Mouse (Mus musculus) mouse embryonic stem cell (cell line): ENCODE results near the gene Rps17.

ENCODE experiments used
- in situ Hi-C, 2 experiments: fragments of 300-500 bp; cut with MboI; formaldehyde crosslinking; loops; 1 replicate in 1 of 2; 3 replicates in 1 of 2; pipeline ENCODE4 v1.14.3; 2019 to 2020; ENCODE audit warnings: low sequenced_read_pairs in 2 of 2, low pct_unique_long_range_greater_than_20kb in 1 of 2, mixed read lengths in 1 of 2; ENCODE audit not compliant: unreplicated experiment in 1 of 2

The Rps17 gene

GRCm38 (mm10) chr7:81337785-81338521 is 7.1 kb downstream of the Rps17 start:
- in situ Hi-C loops: no loop called here

DNA sequence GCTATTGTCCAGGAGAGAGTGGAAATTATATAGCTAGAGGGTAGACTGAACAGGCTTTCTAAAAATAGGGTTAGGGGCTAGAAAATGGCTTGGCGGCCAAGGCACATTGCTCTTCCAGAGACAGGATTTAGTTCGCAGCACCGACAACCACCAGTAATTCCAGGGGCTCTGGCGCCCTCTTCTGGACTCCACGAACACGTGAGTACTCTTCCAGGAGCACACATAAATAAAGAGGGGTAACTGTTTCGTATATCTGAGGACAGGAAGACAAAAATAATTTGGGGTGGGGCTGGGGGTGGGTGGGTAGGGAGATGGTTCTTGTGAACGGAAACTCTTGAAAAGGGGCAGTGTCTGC is 8.6 kb downstream of the Rps17 start:
- in situ Hi-C loops: no loop called here

DNA sequence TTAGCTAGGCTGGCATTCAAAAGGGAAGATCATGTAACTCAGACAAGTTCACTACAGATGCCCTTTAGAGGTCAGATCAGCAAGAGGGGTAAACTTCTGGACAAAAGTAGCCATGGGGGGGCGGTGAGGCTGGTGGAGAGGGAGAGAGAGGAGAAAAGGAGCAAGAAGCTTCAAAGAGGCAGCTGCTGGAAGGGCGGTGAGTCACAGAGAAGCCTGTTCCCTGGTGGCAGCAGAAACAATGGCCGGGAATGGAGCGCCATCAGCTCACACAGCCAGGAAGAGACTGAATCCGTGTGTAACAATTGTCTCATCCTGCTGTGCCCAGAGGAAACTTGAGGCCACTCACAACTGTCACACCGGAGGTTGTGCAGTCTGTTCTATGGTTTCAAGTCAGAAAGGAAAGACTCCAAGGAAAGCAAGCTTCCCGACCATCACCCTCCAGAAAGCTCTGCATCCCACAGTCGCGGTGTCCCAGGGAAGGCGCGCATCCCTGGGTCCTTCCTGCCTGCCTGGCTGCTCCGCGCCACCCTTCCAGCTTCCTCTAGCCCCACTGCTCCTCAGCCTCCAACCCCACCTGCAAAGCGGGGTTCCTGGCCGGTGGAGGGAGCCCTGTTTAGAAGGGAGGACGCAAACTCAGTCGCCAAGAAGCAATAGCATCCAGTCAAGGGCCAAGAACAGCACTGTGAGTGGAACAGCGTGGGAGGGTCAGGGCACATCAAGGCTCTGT is 9.2 kb downstream of the Rps17 start:
- in situ Hi-C loops: no loop called here

DNA sequence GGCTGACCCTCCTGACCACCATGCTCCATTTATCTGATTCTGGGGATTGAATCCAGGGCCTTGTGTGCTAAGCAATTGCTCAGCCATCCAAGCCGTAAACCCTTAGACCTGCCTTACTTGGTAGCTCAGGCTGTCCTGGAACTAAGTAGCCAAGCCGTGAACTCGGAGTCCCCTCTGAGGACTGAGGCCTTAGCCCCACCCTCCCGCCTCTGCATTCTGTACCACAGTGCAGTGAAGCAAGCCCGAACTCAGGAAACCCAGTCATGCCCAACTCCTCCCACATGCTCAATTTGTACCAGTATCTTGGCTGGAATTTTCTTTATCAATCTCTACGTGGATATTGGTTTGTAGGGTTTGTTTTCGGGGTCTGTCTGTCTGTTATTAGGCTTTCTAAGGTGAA is 13.2 kb downstream of the Rps17 start:
- in situ Hi-C loops: no loop called here

- in situ Hi-C loops: no loop called here
Observed at GRCm38 (mm10) chr7:81330767-81331166, 14.3 kb downstream of the Rps17 start.

GRCm38 (mm10) chr7:81327661-81328060 is 17.4 kb downstream of the Rps17 start:
- in situ Hi-C loops: no loop called here

GRCm38 (mm10) chr7:81326859-81327258 is 18.2 kb downstream of the Rps17 start:
- in situ Hi-C loops: no loop called here

- in situ Hi-C loops: no loop called here
Observed at GRCm38 (mm10) chr7:81326043-81326442, 19.0 kb downstream of the Rps17 start.

DNA sequence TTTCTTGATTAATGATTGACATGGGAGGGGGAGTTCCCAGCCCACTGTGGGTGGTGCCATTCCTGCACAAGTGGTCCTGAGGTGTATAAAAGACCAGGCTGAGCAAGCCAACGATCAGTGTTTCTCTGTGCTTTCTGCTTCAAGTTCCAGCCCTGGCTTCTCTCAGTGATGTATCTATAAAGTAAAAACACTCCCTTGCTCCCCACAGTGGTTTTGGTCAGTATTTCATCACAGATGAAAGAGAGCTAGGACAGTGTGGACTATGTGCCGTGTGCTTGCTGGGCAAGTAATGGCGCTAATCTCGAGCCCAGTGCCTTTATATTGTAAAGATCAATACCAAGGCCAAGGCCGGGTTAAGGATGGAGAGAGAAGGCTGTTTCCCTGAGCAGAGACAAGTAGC is 23.3 kb downstream of the Rps17 start:
- in situ Hi-C loops: loop anchor here (5.0 to 25.0 kb wide), 3 partner anchors 139 to 434 kb away; no protein-coding TSS in a partner anchor

- in situ Hi-C loops: loop anchor here (5.0 to 25.0 kb wide), 3 partner anchors 137 to 432 kb away; no protein-coding TSS in a partner anchor
Observed at GRCm38 (mm10) chr7:81319749-81320148, 25.3 kb downstream of the Rps17 start.

- in situ Hi-C loops: loop anchor here in 1 of 2 experiments (25.0 kb wide), 1 partner anchor 428 kb away; no protein-coding TSS in a partner anchor
Observed at GRCm38 (mm10) chr7:81315583-81315982, 29.5 kb downstream of the Rps17 start.

DNA sequence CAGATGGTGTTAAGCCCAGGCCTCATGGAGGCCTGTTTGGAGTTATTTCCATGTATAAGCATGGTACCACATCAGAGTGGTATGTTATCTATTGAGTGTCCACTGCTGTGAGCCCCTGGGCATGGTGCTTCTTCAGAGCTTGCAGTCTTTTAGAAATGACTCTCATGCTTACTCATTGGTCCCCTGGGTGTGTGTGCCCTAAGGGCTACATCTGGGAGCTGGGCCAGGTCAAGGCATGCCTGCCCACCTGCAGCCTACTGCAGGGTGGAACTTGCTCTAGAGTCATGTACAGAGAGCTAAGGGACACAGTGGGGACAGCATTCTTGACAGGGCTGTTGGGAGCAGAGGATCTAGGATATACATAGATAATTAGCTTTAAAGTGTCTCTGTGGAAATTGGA is 33.5 kb downstream of the Rps17 start:
- in situ Hi-C loops: loop anchor here in 1 of 2 experiments (25.0 kb wide), 1 partner anchor 424 kb away; no protein-coding TSS in a partner anchor

GRCm38 (mm10) chr7:81311130-81311529 is 33.9 kb downstream of the Rps17 start:
- in situ Hi-C loops: loop anchor here in 1 of 2 experiments (25.0 kb wide), 1 partner anchor 424 kb away; no protein-coding TSS in a partner anchor

- in situ Hi-C loops: loop anchor here in 1 of 2 experiments (25.0 kb wide), 1 partner anchor 422 kb away; no protein-coding TSS in a partner anchor
Observed at GRCm38 (mm10) chr7:81309247-81309646, 35.8 kb downstream of the Rps17 start.

DNA sequence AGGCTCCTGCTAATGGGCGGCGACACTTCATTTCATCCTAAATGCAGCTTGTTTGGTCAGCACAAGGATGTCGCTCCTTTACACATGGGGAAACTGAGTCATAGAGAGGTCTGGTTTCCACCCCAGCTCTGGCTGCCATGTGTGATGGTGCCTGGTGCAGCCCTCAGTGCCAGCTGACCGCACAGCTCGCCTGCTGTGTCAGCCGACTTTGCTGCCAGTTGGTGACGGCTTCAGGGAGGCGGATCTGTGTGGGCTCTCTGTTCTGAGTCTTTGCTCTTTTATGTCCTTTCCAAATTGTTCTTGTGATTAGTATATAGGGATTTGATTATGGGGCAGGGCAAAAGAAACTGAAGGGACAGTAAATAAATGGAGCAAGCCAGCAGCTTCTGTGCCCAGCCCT is 37.3 kb downstream of the Rps17 start:
- in situ Hi-C loops: loop anchor here in 1 of 2 experiments (25.0 kb wide), 1 partner anchor 420 kb away; no protein-coding TSS in a partner anchor

DNA sequence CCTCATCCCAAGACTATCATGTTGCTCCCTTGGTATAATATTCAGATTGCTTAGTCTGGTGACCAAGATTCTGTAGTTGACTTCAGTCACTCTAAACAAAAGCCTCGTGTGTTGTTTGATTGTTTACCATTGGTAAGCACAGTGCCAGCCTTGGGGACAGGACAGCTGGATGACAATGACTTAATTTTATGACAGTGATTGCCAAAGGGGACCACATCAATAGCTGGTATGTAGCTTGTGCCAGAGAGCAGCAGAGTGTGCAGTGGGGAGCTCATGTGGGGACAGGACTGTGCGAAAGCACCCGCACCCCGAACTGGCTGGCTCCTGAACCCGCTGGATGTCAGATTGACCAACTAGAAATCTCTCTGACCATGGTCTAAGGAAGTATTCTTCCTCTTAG is 40.4 kb downstream of the Rps17 start:
- in situ Hi-C loops: loop anchor here in 1 of 2 experiments (25.0 kb wide), 1 partner anchor 417 kb away; no protein-coding TSS in a partner anchor

DNA sequence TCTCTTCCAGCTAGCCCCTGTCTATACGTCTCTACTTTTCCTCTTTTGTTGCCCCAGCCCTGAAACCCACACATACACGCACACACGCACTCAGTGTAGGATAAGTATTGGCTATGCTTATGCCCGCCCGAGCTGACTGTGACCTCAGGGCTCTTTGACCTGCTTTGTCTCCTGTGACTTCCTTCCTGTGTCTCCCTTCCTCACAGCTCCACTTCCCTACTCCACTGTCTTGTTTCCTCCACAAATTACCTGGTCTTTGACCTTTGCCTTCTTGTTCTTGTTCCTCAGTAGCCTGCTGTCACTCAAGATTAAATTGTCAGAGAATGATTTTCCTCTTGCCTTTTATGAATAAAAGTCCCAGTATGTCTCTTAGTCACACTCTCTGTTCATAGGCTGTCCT is 41.0 kb downstream of the Rps17 start:
- in situ Hi-C loops: loop anchor here in 1 of 2 experiments (25.0 kb wide), 1 partner anchor 417 kb away; no protein-coding TSS in a partner anchor

DNA sequence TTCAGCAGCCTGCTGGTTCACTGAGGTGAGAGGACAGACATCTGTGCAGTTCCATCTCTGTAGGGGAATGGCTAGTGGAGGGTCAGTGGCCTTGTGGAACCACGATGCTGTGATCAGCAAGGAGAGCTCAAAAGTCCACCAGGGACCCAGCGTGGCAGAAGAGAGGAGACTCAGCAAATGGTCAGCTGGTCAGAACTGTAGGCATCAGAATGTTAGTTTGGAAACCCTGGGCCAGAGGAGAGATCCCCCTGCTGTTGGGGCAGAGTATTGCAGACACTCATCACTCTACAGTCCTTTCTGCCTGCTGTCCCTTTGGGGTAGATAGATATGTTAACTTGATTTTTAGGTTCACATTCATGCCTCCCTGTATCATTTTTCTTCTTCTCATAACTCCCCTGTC is 41.4 kb downstream of the Rps17 start:
- in situ Hi-C loops: loop anchor here in 1 of 2 experiments (25.0 kb wide), 1 partner anchor 416 kb away; no protein-coding TSS in a partner anchor

GRCm38 (mm10) chr7:81301323-81301722 is 43.7 kb downstream of the Rps17 start:
- in situ Hi-C loops: loop anchor here in 1 of 2 experiments (25.0 kb wide), 1 partner anchor 414 kb away; no protein-coding TSS in a partner anchor
